Mouse (Mus musculus) left cerebral cortex, postnatal 4 days (tissue): ENCODE results near the gene Pym1. TPM values are rescaled to one million over a fixed set of nuclear protein-coding genes. Genes with fewer than 3 reads are reported as not detected.

Source experiments
- DNase-seq: peaks from one replicate; pipeline ENCODE4 v3.0.0-alpha.2; 2022
- intact Hi-C: fragments of 180-260 bp; cut with DNase I; formaldehyde crosslinking; loops from one replicate; pipeline ENCODE4 v1.15.1; 2025
- total RNA-seq, 2 experiments: library from RNA; stranded (reverse); gene quantifications; 2 replicates each; pipeline ENCODE4 v1.2.3; 2021

Gene Pym1
- total RNA-seq, 2 experiments from 2014 or later = 37.5 TPM

DNA sequence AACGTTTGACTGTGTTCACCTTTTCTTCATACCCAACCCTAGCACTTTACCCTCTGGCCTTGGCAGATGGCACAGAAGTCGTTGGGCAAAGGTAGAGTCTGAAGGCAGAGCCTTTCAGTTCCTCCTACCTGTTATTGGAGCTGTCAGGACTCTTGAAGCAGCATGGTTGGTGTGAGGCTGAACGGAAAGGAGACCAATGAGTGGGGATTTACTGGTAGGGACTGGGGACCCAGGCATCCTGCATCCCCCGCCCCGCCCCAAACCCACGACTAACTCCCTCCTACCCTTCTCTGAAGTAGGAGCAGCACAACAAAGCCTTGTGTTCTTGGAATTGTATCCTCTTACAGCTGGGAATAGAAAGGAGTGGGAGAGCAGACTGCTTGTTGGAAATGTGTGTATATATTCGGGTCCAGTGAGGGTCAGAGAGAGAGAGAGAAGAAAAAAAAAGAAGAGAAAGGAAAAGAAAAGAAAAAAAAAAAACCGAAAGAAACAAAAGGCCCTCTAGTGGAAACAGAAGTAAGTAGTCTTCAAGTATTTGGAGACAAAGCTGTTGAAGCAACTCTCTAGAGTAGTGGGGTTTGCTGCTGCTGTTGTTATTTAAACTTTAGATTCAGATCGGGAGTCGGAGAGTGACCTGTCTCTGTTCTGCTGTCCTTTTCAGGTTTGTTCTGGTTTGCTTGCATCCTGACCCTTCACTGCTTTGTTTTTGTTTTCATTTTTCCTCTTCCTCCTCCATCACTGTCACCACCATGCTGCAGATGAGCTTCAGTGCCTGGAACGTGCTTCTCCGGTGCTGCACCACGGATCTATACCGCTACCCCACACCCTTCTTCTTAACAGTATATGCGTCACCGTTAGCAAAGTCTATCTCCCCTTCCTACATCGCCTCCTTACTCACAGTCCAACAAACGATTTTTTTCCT lies 2.7 kb upstream of the Pym1 start, which contains the start of gene Dgka:
Gene Dgka, minus strand, starts transcription at position 176 of the 922 bp plus-strand sequence.
- DNase-seq = no peak
- intact Hi-C loops = no loop called here

GRCm38 (mm10) chr10:128745946-128746613 lies 1.6 kb upstream of the Pym1 start:
- intact Hi-C loops = no loop called here
- no peak for DNase-seq

- intact Hi-C loops = no loop called here
- no peak for DNase-seq
Measured at GRCm38 (mm10) chr10:128746972-128747645, 580 bp upstream of the Pym1 start.

- peak; percentile 91 for DNase-seq
- intact Hi-C loops = no loop called here
Measured at GRCm38 (mm10) chr10:128748252-128748864, 669 bp downstream of the Pym1 start.

GRCm38 (mm10) chr10:128772895-128773294 lies 25.2 kb downstream of the Pym1 start:
- no peak for DNase-seq
- intact Hi-C loops = no loop called here

DNA sequence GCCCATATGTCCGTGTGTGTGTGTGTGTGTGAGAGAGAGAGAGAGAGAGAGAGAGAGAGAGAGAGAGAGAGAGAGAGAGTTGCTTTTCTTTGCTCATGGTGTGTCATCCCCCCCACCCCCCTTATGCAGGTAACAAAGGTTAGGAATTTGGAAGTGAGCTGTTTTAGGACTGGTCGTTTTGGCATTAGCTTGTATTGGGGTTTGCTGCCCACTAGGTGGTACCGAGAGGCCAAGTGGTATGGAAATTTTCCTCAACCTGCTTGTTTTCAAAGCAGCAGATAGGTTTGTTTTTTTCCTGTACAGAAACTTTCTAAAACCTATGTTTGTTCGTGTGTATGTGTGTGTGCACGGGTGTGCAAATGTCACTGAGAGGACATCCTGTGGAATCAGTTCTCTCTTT lies 26.0 kb downstream of the Pym1 start:
- DNase-seq = no peak
- intact Hi-C loops = no loop called here

- DNase-seq = no peak
- intact Hi-C loops = no loop called here
Measured at GRCm38 (mm10) chr10:128778441-128778840, 30.8 kb downstream of the Pym1 start.

DNA sequence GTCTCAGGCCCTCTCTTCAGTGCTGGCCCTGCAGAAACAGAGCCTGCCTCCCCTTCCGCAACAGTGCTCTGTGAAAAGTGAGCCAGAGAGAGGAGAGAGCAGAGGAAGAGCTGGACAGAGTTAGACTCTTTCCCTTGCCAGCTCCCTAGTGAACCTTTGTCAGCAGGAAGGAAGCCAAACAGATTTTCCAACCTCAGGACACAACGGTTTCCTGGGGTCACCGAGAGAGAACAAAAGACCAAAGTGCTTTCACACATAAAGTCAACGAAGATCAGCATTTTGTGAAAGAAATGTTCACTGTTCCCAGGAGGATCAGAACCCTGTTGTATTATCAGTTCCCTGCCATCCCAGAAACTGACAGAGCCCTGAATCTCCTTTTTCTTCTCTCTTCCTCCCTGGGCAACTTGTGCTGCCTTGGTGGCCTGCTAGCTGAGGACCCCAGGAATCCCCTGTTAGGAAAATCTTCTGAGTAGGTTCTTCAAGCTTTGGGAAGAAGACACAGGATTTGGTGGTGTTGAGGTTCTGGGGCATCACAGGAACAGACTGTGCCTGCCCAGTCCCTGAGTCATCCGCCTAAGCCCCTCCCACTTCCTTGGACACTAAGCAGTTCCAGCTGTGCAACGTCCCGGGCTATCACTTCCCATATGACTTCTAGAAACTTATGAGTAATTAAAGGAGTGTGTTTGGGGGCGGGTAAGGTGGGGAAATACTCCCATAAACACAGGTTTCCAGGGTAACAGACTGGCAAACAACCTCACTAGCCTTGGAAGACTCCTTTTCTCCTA lies 31.5 kb downstream of the Pym1 start:
- DNase-seq = no peak
- intact Hi-C loops = no loop called here

DNA sequence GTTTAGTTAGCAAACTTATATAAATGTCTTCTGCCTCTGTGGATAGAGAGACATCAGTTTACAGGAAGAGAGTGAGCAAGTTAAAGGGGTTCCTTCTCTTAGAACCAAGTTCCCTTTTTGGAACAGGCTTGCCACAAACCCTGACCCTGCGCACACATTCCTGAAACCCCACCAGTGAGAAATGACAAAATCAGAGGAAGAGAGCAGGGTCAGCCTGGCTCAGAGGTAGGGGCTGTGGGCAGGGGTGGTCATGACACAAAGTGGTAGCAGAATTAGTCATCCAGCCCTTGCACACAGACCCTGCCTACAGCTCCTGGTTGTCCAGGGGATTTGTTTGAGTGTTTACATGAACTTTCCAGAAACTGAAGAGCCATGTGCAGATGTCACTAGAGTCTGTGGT lies 32.5 kb downstream of the Pym1 start:
- intact Hi-C loops = no loop called here
- DNase-seq = no peak

GRCm38 (mm10) chr10:128790398-128791124 lies 42.9 kb downstream of the Pym1 start, which contains the start of gene Mmp19:
Mmp19 (plus strand) TSS chr10:128790910.
- DNase-seq = no peak
- intact Hi-C loops = no loop called here

GRCm38 (mm10) chr10:128792041-128792440 lies 44.4 kb downstream of the Pym1 start:
- no peak for DNase-seq
- intact Hi-C loops = no loop called here

GRCm38 (mm10) chr10:128793258-128793657 lies 45.6 kb downstream of the Pym1 start:
- DNase-seq = no peak
- intact Hi-C loops = no loop called here

DNA sequence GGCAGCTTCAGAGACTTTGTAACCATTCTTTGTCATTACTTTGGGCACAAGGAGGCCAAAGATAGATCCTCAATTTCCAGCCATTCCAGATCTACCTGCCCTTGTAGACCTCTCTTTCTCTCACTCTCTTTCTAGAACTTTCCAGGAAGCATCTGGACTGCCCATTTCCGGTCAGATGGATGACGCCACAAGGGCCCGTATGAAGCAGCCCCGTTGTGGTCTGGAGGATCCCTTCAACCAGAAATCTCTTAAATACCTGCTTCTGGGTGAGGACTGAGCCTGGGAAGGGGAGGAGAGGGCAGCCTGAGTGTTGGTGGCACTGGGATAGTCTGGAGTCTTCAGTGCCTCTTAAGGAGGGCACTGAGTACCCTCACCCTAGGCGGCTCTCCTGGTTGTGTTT lies 46.7 kb downstream of the Pym1 start:
- DNase-seq = no peak
- intact Hi-C loops = no loop called here

GRCm38 (mm10) chr10:128795581-128795980 lies 47.9 kb downstream of the Pym1 start:
- peak; percentile 29 for DNase-seq
- intact Hi-C loops = no loop called here

DNA sequence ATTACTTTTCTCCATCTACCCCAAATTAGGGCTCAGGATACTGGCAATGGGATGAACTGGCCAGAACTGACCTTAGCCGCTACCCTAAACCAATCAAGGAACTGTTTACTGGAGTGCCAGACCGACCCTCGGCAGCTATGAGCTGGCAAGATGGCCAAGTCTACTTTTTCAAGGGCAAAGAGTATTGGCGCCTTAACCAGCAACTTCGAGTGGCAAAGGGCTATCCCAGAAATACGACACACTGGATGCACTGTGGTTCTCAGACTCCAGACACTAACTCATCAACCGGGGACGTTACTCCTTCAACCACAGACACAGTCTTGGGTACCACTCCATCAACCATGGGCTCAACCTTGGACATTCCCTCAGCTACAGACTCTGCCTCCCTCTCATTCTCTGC lies 51.0 kb downstream of the Pym1 start:
- intact Hi-C loops = no loop called here
- DNase-seq = no peak

- intact Hi-C loops = no loop called here
- no peak for DNase-seq
Measured at GRCm38 (mm10) chr10:128801981-128802495, 54.3 kb downstream of the Pym1 start.

GRCm38 (mm10) chr10:128802956-128803355 lies 55.3 kb downstream of the Pym1 start:
- DNase-seq = no peak
- intact Hi-C loops = no loop called here

- no peak for DNase-seq
- intact Hi-C loops = no loop called here
Measured at GRCm38 (mm10) chr10:128803361-128803760, 55.7 kb downstream of the Pym1 start.

DNA sequence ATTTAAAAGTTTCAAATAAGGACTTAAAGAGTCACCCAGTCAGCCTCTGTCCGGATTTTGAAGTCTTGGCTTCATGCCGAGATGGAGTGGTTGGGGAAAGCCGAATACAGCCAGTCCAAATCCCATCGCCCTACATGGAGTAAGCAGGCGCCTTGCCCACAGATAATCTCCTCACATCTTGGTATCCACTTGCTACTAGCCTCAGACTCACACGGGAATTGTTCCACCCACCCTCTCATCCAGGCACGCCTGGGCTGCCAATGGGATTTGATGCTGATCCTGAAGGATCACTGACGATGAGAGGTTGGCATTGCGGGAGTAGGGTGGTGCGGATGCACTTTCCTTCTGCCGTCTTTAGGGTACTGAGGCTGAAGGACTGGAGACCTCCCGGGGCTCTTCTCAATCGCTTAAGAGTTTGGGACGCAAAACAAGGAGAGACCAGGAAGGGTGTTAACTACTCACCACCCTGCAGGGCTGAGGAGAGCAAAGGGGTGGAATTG lies 56.1 kb downstream of the Pym1 start, which contains the start of gene Dnajc14:
Gene Dnajc14, plus strand, starts transcription at position 292 of the 500 bp plus-strand sequence.
- DNase-seq = peak; percentile 60
- intact Hi-C loops = no loop called here
